Mouse (Mus musculus): ENCODE measurements at regions not wholly inside any gene's neighbourhood (a gene's known extent, or its start where the extent isn't known, plus 50 kb on each side); places are given as distances from the start of the nearest gene placed in this dataset.
A peak's percentile ranks its signal among the peaks of the same experiment; 100 is the strongest.

- Histone ChIP-seq H3K27me3 (ENCODE audit: insufficient read depth, low read length) (no peaks in the 10 kb centered on the region), H3K4me3 (ENCODE audit: low read depth, low read length) (no peak overlapping the region), H3K36me3 (replicated peaks; ENCODE audit: insufficient read depth, low read length) (no peaks in the 10 kb centered on the region), H3K4me1 (ENCODE audit: insufficient read depth) (no peaks in the 10 kb centered on the region), H3K27ac (ENCODE audit: low read depth) (no peak overlapping the region), H3K9me3 (ENCODE audit: low read length) (no peaks in the 10 kb centered on the region), H3K9ac (replicated peaks) (no peak overlapping the region), H3K4me2 (ENCODE audit: low read depth, low read length) (no peak overlapping the region)
- no peak for TF ChIP-seq EP300 (IDR thresholded peaks at IDR 0.05; ENCODE audit: low read depth)
- TF ChIP-seq CTCF (IDR thresholded peaks at IDR 0.05; ENCODE audit: low read depth), result no peak
- ATAC-seq (no peak), DNase-seq (no peak)
- 81% methylated on average over 3 of the region's 3 CpGs for WGBS (ENCODE audit: insufficient replicate concordance)
Measured at GRCm38 (mm10) chr19:60408436-60408835, 59.7 kb downstream of the Prlhr start.

- Histone ChIP-seq H3K4me1 (ENCODE audit: insufficient read depth) (no peaks in the 10 kb centered on the region), H3K4me2 (ENCODE audit: low read depth, low read length) (no peak overlapping the region), H3K4me3 (ENCODE audit: low read depth, low read length) (no peak overlapping the region), H3K9ac (replicated peaks) (no peak overlapping the region), H3K27me3 (ENCODE audit: insufficient read depth, low read length) (no peaks in the 10 kb centered on the region), H3K9me3 (ENCODE audit: low read length) (no peaks in the 10 kb centered on the region), H3K27ac (ENCODE audit: low read depth) (no peak overlapping the region), H3K36me3 (replicated peaks; ENCODE audit: insufficient read depth, low read length) (no peaks in the 10 kb centered on the region)
- DNase-seq (no peak), ATAC-seq (no peak)
- WGBS (ENCODE audit: insufficient replicate concordance), result 68% methylated on average over 3 of the region's 3 CpGs
- TF ChIP-seq CTCF (IDR thresholded peaks at IDR 0.05; ENCODE audit: low read depth) (no peak), EP300 (IDR thresholded peaks at IDR 0.05; ENCODE audit: low read depth) (no peak)
Measured at GRCm38 (mm10) chr19:60399425-60399824, 68.7 kb downstream of the Prlhr start.

GRCm38 (mm10) chr19:60397666-60398065 lies 70.4 kb downstream of the Prlhr start:
- no peak overlapping the region for H3K4me2 ChIP-seq (ENCODE audit: low read depth, low read length)
- DNase-seq, result peak; percentile 17
- H3K4me3 ChIP-seq (ENCODE audit: low read depth, low read length), result no peak overlapping the region
- ATAC-seq, result no peak
- no peak overlapping the region for H3K27ac ChIP-seq (ENCODE audit: low read depth)
- no peaks in the 10 kb centered on the region for H3K4me1 ChIP-seq (ENCODE audit: insufficient read depth)
- H3K9me3 ChIP-seq (ENCODE audit: low read length), result no peaks in the 10 kb centered on the region
- 86% methylated on average over 1 of the region's 1 CpGs for WGBS (ENCODE audit: insufficient replicate concordance)
- no peaks in the 10 kb centered on the region for H3K36me3 ChIP-seq (replicated peaks; ENCODE audit: insufficient read depth, low read length)
- H3K9ac ChIP-seq (replicated peaks), result no peak overlapping the region
- TF ChIP-seq CTCF (IDR thresholded peaks at IDR 0.05; ENCODE audit: low read depth) (no peak), EP300 (IDR thresholded peaks at IDR 0.05; ENCODE audit: low read depth) (no peak)
- no peaks in the 10 kb centered on the region for H3K27me3 ChIP-seq (ENCODE audit: insufficient read depth, low read length)

GRCm38 (mm10) chr19:60396604-60397003 lies 71.5 kb downstream of the Prlhr start:
- DNase-seq, result no peak
- Histone ChIP-seq H3K27ac (ENCODE audit: low read depth) (no peak overlapping the region), H3K27me3 (ENCODE audit: insufficient read depth, low read length) (no peaks in the 10 kb centered on the region), H3K4me3 (ENCODE audit: low read depth, low read length) (no peak overlapping the region), H3K9ac (replicated peaks) (no peak overlapping the region), H3K9me3 (ENCODE audit: low read length) (no peaks in the 10 kb centered on the region), H3K4me1 (ENCODE audit: insufficient read depth) (no peaks in the 10 kb centered on the region), H3K36me3 (replicated peaks; ENCODE audit: insufficient read depth, low read length) (no peaks in the 10 kb centered on the region), H3K4me2 (ENCODE audit: low read depth, low read length) (no peak overlapping the region)
- no peak for ATAC-seq
- WGBS (ENCODE audit: insufficient replicate concordance), result 72% methylated on average over 5 of the region's 5 CpGs
- TF ChIP-seq CTCF (IDR thresholded peaks at IDR 0.05; ENCODE audit: low read depth) (no peak), EP300 (IDR thresholded peaks at IDR 0.05; ENCODE audit: low read depth) (no peak)

GRCm38 (mm10) chr19:60386563-60387241 lies 81.4 kb downstream of the Prlhr start:
- Histone ChIP-seq H3K27ac (ENCODE audit: low read depth) (no peak overlapping the region), H3K9me3 (ENCODE audit: low read length) (no peaks in the 10 kb centered on the region)
- WGBS (ENCODE audit: insufficient replicate concordance), result 34% methylated on average over 3 of the region's 3 CpGs

GRCm38 (mm10) chr19:60384721-60385120 lies 83.4 kb downstream of the Prlhr start:
- Histone ChIP-seq H3K27ac (ENCODE audit: low read depth) (no peak overlapping the region), H3K4me2 (ENCODE audit: low read depth, low read length) (no peak overlapping the region), H3K4me3 (ENCODE audit: low read depth, low read length) (no peak overlapping the region), H3K36me3 (replicated peaks; ENCODE audit: insufficient read depth, low read length) (no peaks in the 10 kb centered on the region), H3K9me3 (ENCODE audit: low read length) (no peaks in the 10 kb centered on the region), H3K9ac (replicated peaks) (no peak overlapping the region), H3K4me1 (ENCODE audit: insufficient read depth) (peaks cover 9% of the 10 kb centered on the region; the same call in 1 of the 2 replicates), H3K27me3 (ENCODE audit: insufficient read depth, low read length) (no peaks in the 10 kb centered on the region)
- no peak for DNase-seq
- WGBS (ENCODE audit: insufficient replicate concordance), result 73% methylated on average over 5 of the region's 5 CpGs
- no peak for ATAC-seq
- TF ChIP-seq EP300 (IDR thresholded peaks at IDR 0.05; ENCODE audit: low read depth) (no peak), CTCF (IDR thresholded peaks at IDR 0.05; ENCODE audit: low read depth) (no peak)

More at GRCm38 (mm10) chr19:60386563-60387241, 81.4 kb downstream of the Prlhr start:
- no peak for TF ChIP-seq CTCF (IDR thresholded peaks at IDR 0.05; ENCODE audit: low read depth)
- peak; percentile 78 for TF ChIP-seq EP300 (IDR thresholded peaks at IDR 0.05; ENCODE audit: low read depth)
- H3K9ac ChIP-seq (replicated peaks), result no peak overlapping the region
- H3K4me2 ChIP-seq (ENCODE audit: low read depth, low read length), result no peak overlapping the region
- ATAC-seq, result peak; percentile 83
- H3K4me1 ChIP-seq (ENCODE audit: insufficient read depth), result peaks cover 9% of the 10 kb centered on the region; the same call in 1 of the 2 replicates
- DNase-seq, result no peak
- H3K4me3 ChIP-seq (ENCODE audit: low read depth, low read length), result no peak overlapping the region
- no peaks in the 10 kb centered on the region for H3K27me3 ChIP-seq (ENCODE audit: insufficient read depth, low read length)
- no peaks in the 10 kb centered on the region for H3K36me3 ChIP-seq (replicated peaks; ENCODE audit: insufficient read depth, low read length)

All from liver, postnatal 0 days (tissue).